Mouse (Mus musculus): ENCODE data around the gene Ptprj. TPM values are rescaled to one million over a fixed set of nuclear protein-coding genes. Genes with fewer than 3 reads are reported as not detected.

Gene Ptprj
- total and polyA plus RNA-seq, 2 experiments from 2014 or later: 4.7 to 37.8 TPM

DNA sequence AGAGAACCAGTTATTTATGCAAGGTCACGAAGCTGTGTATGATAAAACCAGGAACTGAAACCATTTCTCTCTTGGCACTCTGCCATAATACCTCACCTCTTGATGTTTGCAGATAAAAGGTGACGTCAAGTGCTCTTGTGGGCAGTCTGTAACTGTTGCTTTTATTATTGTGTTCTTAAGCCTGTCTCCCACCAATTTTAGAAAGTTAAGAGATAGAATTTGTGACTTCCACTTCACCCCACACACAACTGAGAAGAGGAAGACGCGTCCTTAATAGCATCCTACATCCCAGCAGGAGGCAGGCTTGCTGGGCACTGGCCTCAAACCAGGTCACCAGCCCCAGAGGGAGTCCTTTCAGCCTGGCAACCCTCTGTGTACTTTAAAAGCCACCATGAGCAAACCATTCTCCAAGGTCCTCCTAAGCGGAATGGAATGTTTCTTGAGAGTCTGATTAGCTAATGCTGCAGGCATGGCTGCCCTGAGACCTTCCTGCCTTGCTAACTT lies 3.2 kb upstream of the Ptprj start:
- 32% methylated on average over 5 of the region's 5 CpGs for WGBS

DNA sequence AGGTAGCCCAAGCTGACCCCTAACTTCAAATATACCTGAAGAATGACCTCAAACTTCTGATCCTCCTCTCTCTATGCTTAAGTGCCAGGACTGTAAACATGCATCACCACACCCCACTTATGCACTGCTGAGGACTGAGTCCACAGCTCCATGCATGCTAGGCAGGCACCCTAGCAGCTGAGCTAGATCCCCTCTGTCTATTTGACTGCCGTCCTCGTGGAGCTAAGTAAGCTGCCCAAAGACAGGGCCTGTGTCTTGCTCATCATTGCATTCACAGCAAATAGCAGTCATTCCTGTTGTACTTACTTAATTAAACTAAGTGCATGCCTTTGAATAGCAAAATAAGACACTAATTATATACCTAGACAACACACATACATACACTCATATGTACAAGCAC lies 2.4 kb upstream of the Ptprj start:
- Histone ChIP-seq H3K27me3 (ENCODE audit: insufficient read depth, low read length) (no peaks in the 10 kb centered on the region), H3K4me1 (ENCODE audit: insufficient read depth, low read length) (0 out of 2 replicates have a peak, but pooled peaks cover 3% of the 10 kb centered on the region), H3K4me2 (ENCODE audit: low read depth, low read length) (no peak overlapping the region), H3K36me3 (ENCODE audit: insufficient read depth, low read length) (no peaks in the 10 kb centered on the region), H3K9me3 (ENCODE audit: low read length) (no peaks in the 10 kb centered on the region), H3K27ac (no peak overlapping the region), H3K4me3 (ENCODE audit: low read length) (no peak overlapping the region), H3K9ac (replicated peaks; ENCODE audit: low read length) (no peak overlapping the region)
- 60% methylated on average over 2 of the region's 2 CpGs for WGBS
- no peak for ATAC-seq
- no peak for DNase-seq (ENCODE audit: low spot score)
- no peak for TF ChIP-seq CTCF (IDR thresholded peaks at IDR 0.05; ENCODE audit: low read depth)

More for the DNA sequence above, 3.2 kb upstream of the Ptprj start:
- DNase-seq (ENCODE audit: low spot score): no peak
- Histone ChIP-seq H3K4me2 (ENCODE audit: low read depth, low read length) (no peak overlapping the region), H3K36me3 (ENCODE audit: insufficient read depth, low read length) (no peaks in the 10 kb centered on the region), H3K4me3 (ENCODE audit: low read length) (no peak overlapping the region), H3K9me3 (ENCODE audit: low read length) (no peaks in the 10 kb centered on the region), H3K9ac (replicated peaks; ENCODE audit: low read length) (no peak overlapping the region), H3K27me3 (ENCODE audit: insufficient read depth, low read length) (no peaks in the 10 kb centered on the region), H3K27ac (no peak overlapping the region), H3K4me1 (ENCODE audit: insufficient read depth, low read length) (0 out of 2 replicates have a peak, but pooled peaks cover 3% of the 10 kb centered on the region)
- TF ChIP-seq CTCF (IDR thresholded peaks at IDR 0.05; ENCODE audit: low read depth): no peak
- no peak for ATAC-seq

DNA sequence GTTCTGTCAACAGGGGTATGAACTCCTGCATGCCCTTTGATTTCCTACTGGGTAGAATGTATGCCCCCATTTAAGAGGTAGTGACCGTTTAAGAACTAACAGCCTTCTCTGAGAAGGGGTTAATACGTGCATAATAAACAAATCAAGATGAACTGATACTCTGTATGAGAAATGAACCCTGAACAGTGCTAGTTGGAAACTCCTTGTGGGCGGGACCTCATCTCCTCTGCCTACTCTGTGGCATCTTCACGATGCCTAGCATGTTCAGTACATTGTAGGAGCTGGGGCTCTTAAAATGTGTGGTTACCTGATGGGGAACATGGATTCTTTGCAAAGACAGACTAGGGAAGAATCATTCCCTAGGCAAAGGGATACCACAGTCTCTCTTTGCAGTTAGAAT lies 1.9 kb upstream of the Ptprj start:
- H3K9ac ChIP-seq (replicated peaks; ENCODE audit: low read length): no peak overlapping the region
- H3K27me3 ChIP-seq (ENCODE audit: insufficient read depth, low read length): no peaks in the 10 kb centered on the region
- 80% methylated on average over 4 of the region's 4 CpGs for WGBS
- H3K4me1 ChIP-seq (ENCODE audit: insufficient read depth, low read length): 0 out of 2 replicates have a peak, but pooled peaks cover 3% of the 10 kb centered on the region
- TF ChIP-seq CTCF (IDR thresholded peaks at IDR 0.05; ENCODE audit: low read depth): no peak
- H3K4me2 ChIP-seq (ENCODE audit: low read depth, low read length): no peak overlapping the region
- H3K9me3 ChIP-seq (ENCODE audit: low read length): no peaks in the 10 kb centered on the region
- ATAC-seq: no peak
- no peaks in the 10 kb centered on the region for H3K36me3 ChIP-seq (ENCODE audit: insufficient read depth, low read length)
- H3K27ac ChIP-seq: no peak overlapping the region
- H3K4me3 ChIP-seq (ENCODE audit: low read length): no peak overlapping the region
- no peak for DNase-seq (ENCODE audit: low spot score)

DNA sequence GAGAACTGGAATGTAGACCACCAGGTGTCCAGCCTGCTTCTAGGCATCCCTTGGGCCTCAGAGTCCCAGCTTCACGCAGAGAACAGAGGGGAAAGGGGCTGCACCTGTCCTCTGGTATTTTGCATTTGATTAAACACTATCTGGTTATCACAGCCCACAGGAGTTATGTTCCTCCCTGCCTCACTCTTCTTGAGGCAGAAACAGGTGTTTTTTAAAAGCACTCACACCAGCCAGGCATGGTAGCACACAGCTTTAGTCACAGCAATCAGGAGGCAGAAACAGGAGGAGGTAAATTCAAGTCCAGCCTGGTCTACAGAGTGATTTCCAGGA lies 1.3 kb upstream of the Ptprj start:
- Histone ChIP-seq H3K9me3 (ENCODE audit: low read length) (no peaks in the 10 kb centered on the region), H3K27ac (no peak overlapping the region), H3K4me1 (ENCODE audit: insufficient read depth, low read length) (0 out of 2 replicates have a peak, but pooled peaks cover 3% of the 10 kb centered on the region), H3K4me3 (ENCODE audit: low read length) (no peak overlapping the region), H3K27me3 (ENCODE audit: insufficient read depth, low read length) (no peaks in the 10 kb centered on the region), H3K9ac (replicated peaks; ENCODE audit: low read length) (no peak overlapping the region), H3K4me2 (ENCODE audit: low read depth, low read length) (no peak overlapping the region), H3K36me3 (ENCODE audit: insufficient read depth, low read length) (no peaks in the 10 kb centered on the region)
- WGBS: 53% methylated on average over 1 of the region's 1 CpGs
- no peak for DNase-seq (ENCODE audit: low spot score)
- no peak for TF ChIP-seq CTCF (IDR thresholded peaks at IDR 0.05; ENCODE audit: low read depth)
- ATAC-seq: no peak

DNA sequence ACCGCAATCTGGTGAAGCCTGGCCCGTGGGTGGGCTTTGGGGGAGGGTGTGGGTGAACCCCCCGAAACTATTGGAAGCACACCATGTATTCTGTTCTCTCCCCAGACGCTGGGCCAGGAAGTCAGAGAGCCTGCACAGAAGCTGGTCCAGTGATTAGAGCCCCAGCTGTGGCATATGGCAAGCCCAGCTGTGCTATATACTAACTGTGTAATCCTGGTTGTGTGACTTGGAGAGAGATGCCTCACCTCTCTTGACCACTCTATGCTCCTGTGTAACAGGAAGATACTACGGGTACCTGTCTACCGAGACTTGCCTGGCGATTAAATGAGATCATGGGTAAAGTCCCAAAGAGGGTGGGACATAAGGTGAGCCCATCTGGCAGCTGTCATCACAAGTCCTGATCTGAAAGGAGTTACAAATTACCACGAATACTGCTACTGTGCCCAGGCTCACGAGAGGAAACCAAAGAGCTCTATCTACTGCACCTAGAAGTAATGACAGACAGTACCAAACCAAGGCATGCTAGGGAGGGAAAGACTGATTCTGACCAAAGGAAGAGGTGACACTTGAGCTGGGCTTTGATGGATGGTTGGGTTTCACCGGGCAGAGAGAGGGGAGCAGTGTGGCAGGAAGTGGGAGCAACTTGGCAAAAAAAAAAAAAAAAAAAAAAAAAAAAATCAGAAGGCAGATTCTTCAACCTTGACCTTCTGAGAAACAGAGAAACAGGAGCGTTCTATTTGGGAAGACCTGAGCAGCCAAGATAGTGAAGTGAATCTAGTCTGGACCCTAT lies 754 bp upstream of the Ptprj start:
- H3K9me3 ChIP-seq (ENCODE audit: low read length): no peaks in the 10 kb centered on the region
- H3K27me3 ChIP-seq (ENCODE audit: insufficient read depth, low read length): no peaks in the 10 kb centered on the region
- peak overlapping the region; percentile 84 for H3K4me2 ChIP-seq (ENCODE audit: low read depth, low read length)
- 0 out of 2 replicates have a peak, but pooled peaks cover 3% of the 10 kb centered on the region for H3K4me1 ChIP-seq (ENCODE audit: insufficient read depth, low read length)
- WGBS: 15% methylated on average over 11 of the region's 11 CpGs
- TF ChIP-seq CTCF (IDR thresholded peaks at IDR 0.05; ENCODE audit: low read depth): no peak
- ATAC-seq: no peak; the same call in none of the 2 replicates
- no peaks in the 10 kb centered on the region for H3K36me3 ChIP-seq (ENCODE audit: insufficient read depth, low read length)
- H3K27ac ChIP-seq: peak overlapping the region; percentile 90
- H3K4me3 ChIP-seq (ENCODE audit: low read length): peak overlapping the region; percentile 92
- H3K9ac ChIP-seq (replicated peaks; ENCODE audit: low read length): peak overlapping the region; percentile 95
- DNase-seq (ENCODE audit: low spot score): peak; percentile 43

DNA sequence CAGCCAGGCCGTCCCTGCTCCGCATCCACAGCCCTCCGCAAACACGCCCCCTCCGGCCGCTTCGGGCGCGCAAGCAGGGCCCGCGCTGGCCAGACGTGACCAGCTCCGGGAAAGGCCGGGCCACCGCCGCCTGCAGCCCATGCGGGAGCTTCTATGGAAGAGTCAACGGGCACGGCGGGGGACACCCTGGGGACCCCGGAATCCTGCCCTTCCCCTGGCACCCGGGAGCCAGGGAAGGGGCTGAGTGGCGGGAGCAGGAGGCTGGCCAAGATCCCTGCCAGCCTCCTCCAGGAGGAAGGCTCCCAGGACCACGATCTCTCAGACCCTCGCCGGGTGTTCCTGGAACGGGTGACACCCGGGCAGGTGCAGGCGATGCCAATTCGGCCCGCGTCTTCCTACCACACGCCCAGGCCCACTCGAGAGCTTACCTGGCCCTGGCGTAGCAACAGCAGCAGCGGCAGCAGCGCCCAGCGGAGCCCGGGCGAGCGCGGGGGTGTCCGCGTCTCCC lies 665 bp downstream of the Ptprj start:
- ATAC-seq: peak; percentile 76
- peak; percentile 18; the same call in 1 of the 2 replicates for TF ChIP-seq CTCF (IDR thresholded peaks at IDR 0.05; ENCODE audit: low read depth)
- WGBS: under 1% methylated on average over 43 of the region's 44 CpGs

More for the DNA sequence above, 665 bp downstream of the Ptprj start:
- H3K27me3 ChIP-seq (ENCODE audit: insufficient read depth, low read length): no peaks in the 10 kb centered on the region
- H3K4me2 ChIP-seq (ENCODE audit: low read depth, low read length): peak overlapping the region; percentile 84
- peak overlapping the region; percentile 95 for H3K9ac ChIP-seq (replicated peaks; ENCODE audit: low read length)
- peak overlapping the region; percentile 92 for H3K4me3 ChIP-seq (ENCODE audit: low read length)
- H3K9me3 ChIP-seq (ENCODE audit: low read length): no peaks in the 10 kb centered on the region
- DNase-seq (ENCODE audit: low spot score): peak; percentile 77
- 0 out of 2 replicates have a peak, but pooled peaks cover 3% of the 10 kb centered on the region for H3K4me1 ChIP-seq (ENCODE audit: insufficient read depth, low read length)
- peak overlapping the region; percentile 90 for H3K27ac ChIP-seq
- H3K36me3 ChIP-seq (ENCODE audit: insufficient read depth, low read length): no peaks in the 10 kb centered on the region
